Mouse (Mus musculus) ovary, adult 10 weeks (tissue): ENCODE measurements around the gene Rnf213. TPM values are rescaled to one million over a fixed set of nuclear protein-coding genes. Genes with fewer than 3 reads are reported as not detected.

ENCODE experiments used
- polyA plus RNA-seq: library from polyadenylated mRNA; stranded (reverse); fragments of 350-450 nt; fragmentation: Illumina TruSeq; extraction: RNeasy Lipid Tissue Mini Kit (QIAGEN cat#74804); gene quantifications from one replicate; pipeline ENCODE4 v1.2.3, GENCODE M21; 2014

Gene Rnf213
- polyA plus RNA-seq, result 102 TPM

GRCm38 (mm10) chr11:119392800-119393482 lies at the start of gene Rnf213:
TSS of gene Rnf213 (plus strand) at chr11:119393100.

DNA sequence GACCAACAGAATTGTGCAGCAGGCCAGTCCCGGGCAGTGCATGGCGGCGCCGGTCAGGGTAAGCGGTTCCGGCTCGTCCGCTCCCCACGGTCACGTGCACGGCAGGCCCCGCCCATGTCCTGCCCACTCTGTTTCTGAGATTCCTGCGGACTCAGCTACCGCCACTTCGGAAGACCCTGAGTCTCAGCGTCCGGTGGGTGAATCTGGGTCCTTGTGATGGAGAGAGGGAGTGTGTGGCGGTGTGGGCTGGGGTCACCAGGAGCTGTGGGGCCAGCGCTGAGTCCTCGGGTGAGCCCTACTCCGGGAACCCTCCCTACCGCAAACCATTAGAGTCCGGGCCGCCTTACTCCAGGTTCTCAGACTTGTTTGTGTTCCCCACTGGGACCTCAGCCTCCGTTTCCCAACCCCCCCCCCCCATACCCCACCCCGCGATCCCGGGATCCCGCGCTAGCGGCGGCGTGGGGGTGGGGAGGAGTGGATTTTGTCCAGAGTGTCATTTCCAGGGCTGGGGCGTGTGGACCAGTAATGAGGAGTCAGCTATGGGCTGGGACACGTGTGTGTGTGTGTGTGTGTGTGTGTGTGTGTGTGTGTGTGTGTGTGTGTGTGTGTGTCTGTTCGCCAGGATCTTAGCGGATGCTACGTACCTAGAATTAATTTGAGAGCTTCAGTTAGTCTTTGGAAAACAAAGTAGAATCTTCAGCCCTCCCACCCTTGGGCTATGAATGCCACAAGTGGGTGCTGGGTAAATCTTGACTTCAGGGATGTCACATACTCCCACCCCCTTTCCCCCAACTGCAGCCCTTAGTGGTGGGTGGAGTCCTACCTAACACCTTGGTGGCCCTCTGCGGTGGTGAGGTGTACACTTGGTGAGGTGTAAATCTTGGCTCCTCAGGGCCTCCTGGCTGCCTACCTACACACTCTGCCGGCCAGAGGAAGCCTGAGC lies 37.2 kb upstream of the Rnf213 start, which contains the start of the genes Sgsh and Slc26a11:
TSS of gene Sgsh (minus strand) at position 94 of the 943 bp plus-strand sequence.
TSS of gene Slc26a11 (plus strand) at position 115 of the 943 bp plus-strand sequence.

GRCm38 (mm10) chr11:119490861-119491689 lies 98.2 kb downstream of the Rnf213 start, which contains the start of gene Endov:
TSS of gene Endov (plus strand) at chr11:119491347.

Other genes starting within 250 kb of the Rnf213 start
- gene Tbc1d16, start 164.6 kb upstream of the Rnf213 start, polyA plus RNA-seq, result 3.1 TPM
- 1.7 TPM for gene Ccdc40, start 164.5 kb upstream of the Rnf213 start, polyA plus RNA-seq
- gene Gaa, start 125.2 kb upstream of the Rnf213 start, polyA plus RNA-seq, result 0.46 TPM
- 62.7 TPM for gene Eif4a3, start 93.0 kb upstream of the Rnf213 start, polyA plus RNA-seq
- gene Card14, start 85.3 kb upstream of the Rnf213 start, polyA plus RNA-seq, result not detected
- gene Sgsh, start 37.6 kb upstream of the Rnf213 start, polyA plus RNA-seq, result 3.2 TPM
- gene Slc26a11, start 37.5 kb upstream of the Rnf213 start, polyA plus RNA-seq, result 2.9 TPM
- gene Endov, start 98.2 kb downstream of the Rnf213 start, polyA plus RNA-seq, result 0.34 TPM
- gene Nptx1, start 154.7 kb downstream of the Rnf213 start, polyA plus RNA-seq, result 0.88 TPM
- gene Rptor, start 209.8 kb downstream of the Rnf213 start, polyA plus RNA-seq, result 2.8 TPM